Mouse (Mus musculus): ENCODE measurements around the gene Pfkfb2. TPM values are rescaled to one million over a fixed set of nuclear protein-coding genes. Genes with fewer than 3 reads are reported as not detected.
A peak's percentile ranks its signal among the peaks of the same experiment; 100 is the strongest.

Gene Pfkfb2
- polyA plus RNA-seq, 1 experiment from 2014 or later, result 4.6 TPM

DNA sequence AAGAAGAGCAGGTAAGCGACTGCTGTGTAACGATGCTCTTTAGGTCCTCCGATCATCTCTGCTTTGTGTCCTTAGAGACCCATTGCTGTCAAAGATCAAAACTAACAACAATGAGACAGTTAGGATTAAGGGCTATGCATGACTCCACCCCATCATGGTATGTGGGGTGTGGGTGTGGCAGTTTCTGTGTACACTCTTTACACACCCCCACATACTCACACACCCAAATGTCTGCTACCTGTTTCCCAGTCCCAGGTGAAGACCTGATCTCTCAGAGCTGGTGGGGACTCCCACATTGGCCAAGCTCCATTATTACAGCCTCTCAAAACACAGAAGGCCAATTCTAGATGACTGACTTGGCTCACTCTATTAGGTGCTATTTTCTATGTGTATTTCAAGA is 16.5 kb upstream of the Pfkfb2 start:
- 95% methylated on average over 3 of the region's 3 CpGs for WGBS
- H3K9me3 ChIP-seq, result no peaks in the 10 kb centered on the region
- H3K4me1 ChIP-seq, result peaks cover 10% of the 10 kb centered on the region; the same call in 1 of the 2 replicates
- H3K4me3 ChIP-seq, result no peak overlapping the region
- DNase-seq (ENCODE audit: low spot score), result no peak
- no peak overlapping the region for H3K27ac ChIP-seq (replicated peaks)
- H3K36me3 ChIP-seq (replicated peaks), result no peaks in the 10 kb centered on the region
- H3K27me3 ChIP-seq (replicated peaks; ENCODE audit: low read depth, poor library complexity, severe bottlenecking), result no peaks in the 10 kb centered on the region

GRCm38 (mm10) chr1:130744961-130745360 is 15.9 kb upstream of the Pfkfb2 start:
- 89% methylated on average over 5 of the region's 5 CpGs for WGBS
- no peaks in the 10 kb centered on the region for H3K36me3 ChIP-seq (replicated peaks)
- H3K27me3 ChIP-seq (replicated peaks; ENCODE audit: low read depth, poor library complexity, severe bottlenecking), result no peaks in the 10 kb centered on the region
- no peak overlapping the region for H3K4me3 ChIP-seq
- peaks cover 10% of the 10 kb centered on the region; the same call in 1 of the 2 replicates for H3K4me1 ChIP-seq
- H3K27ac ChIP-seq (replicated peaks), result no peak overlapping the region
- no peaks in the 10 kb centered on the region for H3K9me3 ChIP-seq
- DNase-seq (ENCODE audit: low spot score), result no peak

- H3K4me1 ChIP-seq, result peaks cover 10% of the 10 kb centered on the region; the same call in 1 of the 2 replicates
- no peaks in the 10 kb centered on the region for H3K27me3 ChIP-seq (replicated peaks; ENCODE audit: low read depth, poor library complexity, severe bottlenecking)
- DNase-seq (ENCODE audit: low spot score), result no peak
- no peaks in the 10 kb centered on the region for H3K36me3 ChIP-seq (replicated peaks)
- H3K9me3 ChIP-seq, result no peaks in the 10 kb centered on the region
- no peak overlapping the region for H3K27ac ChIP-seq (replicated peaks)
- 81% methylated on average over 2 of the region's 2 CpGs for WGBS
- H3K4me3 ChIP-seq, result no peak overlapping the region
Observed at GRCm38 (mm10) chr1:130744217-130744616, 15.2 kb upstream of the Pfkfb2 start.

DNA sequence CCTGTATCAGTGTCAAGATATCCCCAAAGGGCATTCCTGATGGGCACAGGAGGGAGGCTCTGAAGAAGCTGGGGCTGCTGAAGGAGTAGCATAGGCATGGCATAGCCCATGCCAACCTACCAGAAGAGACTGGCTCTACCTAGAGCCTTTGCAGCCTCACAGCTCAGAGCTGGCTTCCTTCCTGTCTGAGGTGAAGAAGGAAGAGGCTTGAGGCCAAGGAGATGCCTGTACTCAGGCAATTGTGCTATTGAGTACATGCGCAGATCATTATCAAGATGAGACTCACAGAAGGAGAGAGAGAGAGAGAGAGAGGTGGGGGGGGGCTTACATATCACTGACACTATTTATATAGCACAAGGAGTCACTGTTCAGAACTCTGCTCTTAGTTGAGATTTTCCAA is 14.7 kb upstream of the Pfkfb2 start:
- DNase-seq (ENCODE audit: low spot score), result no peak
- Histone ChIP-seq H3K4me3 (no peak overlapping the region), H3K27ac (replicated peaks) (no peak overlapping the region; the same call in 1 of the 2 replicates), H3K4me1 (peaks cover 10% of the 10 kb centered on the region; the same call in 1 of the 2 replicates), H3K36me3 (replicated peaks) (no peaks in the 10 kb centered on the region), H3K9me3 (no peaks in the 10 kb centered on the region), H3K27me3 (replicated peaks; ENCODE audit: low read depth, poor library complexity, severe bottlenecking) (no peaks in the 10 kb centered on the region)
- WGBS, result 82% methylated on average over 1 of the region's 1 CpGs

DNA sequence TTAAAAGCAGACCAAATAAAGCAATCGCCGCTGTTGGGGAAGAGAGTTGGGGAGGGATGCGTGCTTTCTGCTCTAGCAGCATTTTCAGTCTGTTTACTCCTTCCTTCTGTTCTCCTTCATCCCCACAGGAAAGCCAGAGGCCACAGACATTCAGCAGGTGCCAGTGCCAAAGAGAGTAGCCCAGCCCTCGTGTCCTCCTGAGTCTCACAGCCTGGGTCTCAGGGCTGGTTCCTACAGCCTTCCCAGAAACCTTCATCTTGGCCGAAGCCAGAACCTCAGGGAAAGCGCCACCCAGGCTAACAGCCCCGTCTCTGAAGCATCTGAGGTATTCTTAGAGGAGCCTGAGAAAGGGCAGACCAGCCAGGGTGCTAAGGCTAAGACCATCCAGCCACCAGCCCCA is 13.1 kb upstream of the Pfkfb2 start:
- Histone ChIP-seq H3K4me3 (no peak overlapping the region), H3K27me3 (replicated peaks; ENCODE audit: low read depth, poor library complexity, severe bottlenecking) (no peaks in the 10 kb centered on the region), H3K4me1 (peaks cover 14% of the 10 kb centered on the region; the same call in 1 of the 2 replicates), H3K36me3 (replicated peaks) (no peaks in the 10 kb centered on the region), H3K27ac (replicated peaks) (no peak overlapping the region), H3K9me3 (no peaks in the 10 kb centered on the region)
- no peak for DNase-seq (ENCODE audit: low spot score)
- WGBS, result 86% methylated on average over 7 of the region's 7 CpGs

GRCm38 (mm10) chr1:130740781-130741720 is 12.0 kb upstream of the Pfkfb2 start:
- no peak overlapping the region for H3K4me3 ChIP-seq
- peaks cover 15% of the 10 kb centered on the region; the same call in 1 of the 2 replicates for H3K4me1 ChIP-seq
- no peaks in the 10 kb centered on the region for H3K27me3 ChIP-seq (replicated peaks; ENCODE audit: low read depth, poor library complexity, severe bottlenecking)
- peak overlapping the region; percentile 48; the same call in 1 of the 2 replicates for H3K27ac ChIP-seq (replicated peaks)
- DNase-seq (ENCODE audit: low spot score), result no peak
- H3K36me3 ChIP-seq (replicated peaks), result no peaks in the 10 kb centered on the region
- WGBS, result 51% methylated on average over 15 of the region's 15 CpGs
- no peaks in the 10 kb centered on the region for H3K9me3 ChIP-seq

DNA sequence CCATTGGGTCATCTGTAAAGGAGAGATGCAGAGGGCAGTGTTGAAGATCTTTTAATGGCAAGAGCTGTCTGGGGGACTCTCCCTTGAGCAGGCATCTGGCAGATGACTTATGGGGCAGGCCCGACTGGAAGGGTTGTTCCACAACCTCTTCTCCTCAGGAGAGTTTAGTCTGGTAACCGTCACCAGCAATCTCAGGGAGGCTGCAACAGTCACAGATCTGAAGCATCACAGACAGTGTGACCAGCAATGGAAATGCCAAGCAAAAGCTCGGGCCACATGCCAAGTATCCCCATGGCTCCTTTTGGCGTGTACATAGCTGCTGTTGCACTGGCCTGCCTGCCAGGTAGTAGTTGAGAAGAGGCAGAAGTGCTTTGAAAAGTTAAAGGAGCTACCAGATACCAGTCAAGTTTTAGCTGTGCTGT is 11.2 kb upstream of the Pfkfb2 start:
- no peak for DNase-seq (ENCODE audit: low spot score)
- 84% methylated on average over 4 of the region's 4 CpGs for WGBS
- H3K27ac ChIP-seq (replicated peaks), result no peak overlapping the region

DNA sequence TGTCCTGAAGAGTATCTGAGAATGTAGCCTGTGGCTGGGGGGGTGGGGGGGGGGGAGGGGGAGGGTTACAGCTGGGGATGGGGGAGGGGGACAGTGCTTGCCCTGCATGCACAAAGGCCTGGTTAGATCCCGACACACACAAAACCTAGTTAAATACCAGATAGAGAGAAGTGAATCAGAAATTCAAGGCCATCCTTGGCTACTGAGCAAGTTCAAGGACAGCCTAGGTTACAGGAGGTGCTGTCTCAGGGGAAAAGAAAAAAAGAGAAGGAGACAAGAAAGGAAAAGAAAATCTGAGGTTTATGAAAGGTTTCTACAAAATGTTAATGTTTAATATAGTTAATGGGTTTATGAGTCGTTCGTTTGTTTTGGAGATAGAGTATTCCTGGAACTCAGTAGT is 10.6 kb upstream of the Pfkfb2 start:
- H3K9me3 ChIP-seq, result no peaks in the 10 kb centered on the region
- DNase-seq (ENCODE audit: low spot score), result no peak
- no peaks in the 10 kb centered on the region for H3K36me3 ChIP-seq (replicated peaks)
- 86% methylated on average over 3 of the region's 3 CpGs for WGBS
- peaks cover 15% of the 10 kb centered on the region; the same call in 1 of the 2 replicates for H3K4me1 ChIP-seq
- no peak overlapping the region for H3K27ac ChIP-seq (replicated peaks)
- H3K4me3 ChIP-seq, result no peak overlapping the region
- no peaks in the 10 kb centered on the region for H3K27me3 ChIP-seq (replicated peaks; ENCODE audit: low read depth, poor library complexity, severe bottlenecking)

More for the DNA sequence above, 11.2 kb upstream of the Pfkfb2 start:
- Histone ChIP-seq H3K4me1 (peaks cover 15% of the 10 kb centered on the region; the same call in 1 of the 2 replicates), H3K4me3 (no peak overlapping the region), H3K9me3 (no peaks in the 10 kb centered on the region), H3K27me3 (replicated peaks; ENCODE audit: low read depth, poor library complexity, severe bottlenecking) (no peaks in the 10 kb centered on the region), H3K36me3 (replicated peaks) (no peaks in the 10 kb centered on the region)

DNA sequence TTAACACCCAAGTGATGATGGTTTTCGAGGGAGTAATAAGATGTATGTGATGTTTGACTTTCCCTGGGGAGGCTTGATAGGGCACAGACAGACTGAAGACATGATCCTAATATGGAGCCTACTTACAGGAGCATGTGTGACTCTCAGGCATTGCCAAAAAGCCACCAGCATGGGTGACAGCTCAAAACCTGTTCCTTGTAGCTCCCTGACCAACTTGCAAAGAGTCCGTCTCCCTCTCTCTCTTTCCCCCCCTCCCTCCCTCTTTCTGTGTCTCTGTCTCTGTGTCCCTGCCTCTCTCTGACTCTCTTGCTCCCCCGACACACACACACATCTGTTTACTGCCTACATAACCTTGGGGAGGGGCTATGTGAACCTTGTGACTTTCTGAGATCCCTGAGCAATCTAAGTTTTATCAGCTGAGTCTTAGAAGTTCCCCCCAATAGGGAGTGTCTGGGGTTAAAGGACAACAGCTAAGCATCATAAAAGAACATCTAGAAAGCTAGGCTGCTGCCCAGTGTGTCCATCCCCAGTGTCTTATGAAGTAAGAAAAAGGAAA is 9.6 kb upstream of the Pfkfb2 start:
- H3K36me3 ChIP-seq (replicated peaks), result no peaks in the 10 kb centered on the region
- no peaks in the 10 kb centered on the region for H3K27me3 ChIP-seq (replicated peaks; ENCODE audit: low read depth, poor library complexity, severe bottlenecking)
- no peaks in the 10 kb centered on the region for H3K9me3 ChIP-seq
- H3K4me3 ChIP-seq, result no peak overlapping the region
- H3K4me1 ChIP-seq, result peaks cover 13% of the 10 kb centered on the region; the same call in 1 of the 2 replicates
- H3K27ac ChIP-seq (replicated peaks), result no peak overlapping the region
- DNase-seq (ENCODE audit: low spot score), result no peak
- 73% methylated on average over 3 of the region's 3 CpGs for WGBS

DNA sequence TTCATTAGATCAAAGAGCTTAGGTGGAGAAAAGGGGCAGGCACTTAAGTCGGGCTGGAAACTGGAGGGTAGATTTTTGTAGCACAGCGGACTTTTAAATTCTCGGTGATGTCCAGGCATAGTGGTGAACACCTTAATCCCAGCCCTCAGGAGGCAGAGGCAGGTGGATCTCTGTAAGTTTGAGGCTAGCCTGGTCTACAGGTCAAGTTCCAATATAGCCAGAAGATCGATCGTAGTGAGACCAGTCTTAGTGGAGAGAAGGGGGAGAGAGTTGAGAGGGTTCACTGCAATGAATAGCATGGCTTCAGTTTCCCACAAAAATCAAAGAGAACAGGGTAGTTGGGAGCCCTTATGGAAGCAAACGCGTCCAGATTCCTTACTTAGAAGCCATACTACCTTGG is 8.9 kb upstream of the Pfkfb2 start:
- H3K9me3 ChIP-seq, result no peaks in the 10 kb centered on the region
- peaks cover 6% of the 10 kb centered on the region; the same call in 1 of the 2 replicates for H3K4me1 ChIP-seq
- no peak overlapping the region for H3K4me3 ChIP-seq
- WGBS, result 91% methylated on average over 7 of the region's 7 CpGs
- H3K27me3 ChIP-seq (replicated peaks; ENCODE audit: low read depth, poor library complexity, severe bottlenecking), result no peaks in the 10 kb centered on the region
- H3K27ac ChIP-seq (replicated peaks), result no peak overlapping the region
- DNase-seq (ENCODE audit: low spot score), result no peak
- H3K36me3 ChIP-seq (replicated peaks), result no peaks in the 10 kb centered on the region

DNA sequence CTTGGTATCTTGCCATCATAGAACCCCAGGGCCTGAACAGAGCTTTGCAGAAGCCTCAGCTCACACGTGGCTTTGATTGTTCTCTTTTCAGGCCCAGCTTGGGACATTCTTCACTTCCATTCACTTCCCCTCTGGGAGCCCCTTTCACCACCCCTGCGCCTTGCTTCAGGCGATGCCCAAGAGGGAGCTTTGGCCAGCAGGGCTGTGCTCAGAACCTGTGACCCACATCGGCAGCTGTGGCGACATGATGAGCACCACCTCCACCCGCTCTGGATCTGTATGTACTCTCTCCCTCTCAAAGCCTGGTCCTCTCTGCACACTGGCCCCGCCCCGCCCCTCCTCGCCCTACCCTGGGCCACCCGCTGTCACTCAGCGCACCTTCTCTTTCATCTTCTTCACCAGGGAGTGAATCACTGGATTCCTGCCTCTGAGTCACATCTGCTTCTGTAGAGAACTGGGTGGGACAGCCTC is 8.4 kb upstream of the Pfkfb2 start:
- H3K36me3 ChIP-seq (replicated peaks), result no peaks in the 10 kb centered on the region
- 25% methylated on average over 11 of the region's 11 CpGs for WGBS
- H3K27ac ChIP-seq (replicated peaks), result no peak overlapping the region
- H3K4me1 ChIP-seq, result peaks cover 5% of the 10 kb centered on the region; the same call in 1 of the 2 replicates
- H3K27me3 ChIP-seq (replicated peaks; ENCODE audit: low read depth, poor library complexity, severe bottlenecking), result no peaks in the 10 kb centered on the region
- no peak for DNase-seq (ENCODE audit: low spot score)
- no peak overlapping the region for H3K4me3 ChIP-seq
- H3K9me3 ChIP-seq, result no peaks in the 10 kb centered on the region

DNA sequence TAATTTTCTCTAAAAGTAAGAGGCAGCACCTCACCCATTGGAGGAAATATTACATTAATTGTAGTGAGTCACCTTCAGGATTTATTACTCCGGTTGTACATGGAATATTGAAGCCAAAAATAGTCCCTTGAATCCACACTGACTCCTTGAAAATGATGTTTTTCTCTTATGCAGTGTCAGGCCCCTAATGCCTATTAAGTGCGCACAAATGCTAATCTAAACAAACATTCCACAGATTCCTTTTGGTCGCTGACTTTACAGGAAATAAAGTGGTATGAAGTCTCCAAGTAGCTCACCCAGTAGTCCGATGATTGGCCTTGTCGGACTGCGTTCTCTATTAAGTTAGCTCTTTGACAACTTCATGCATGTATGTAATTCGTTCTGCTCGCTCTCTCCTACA is 5.8 kb upstream of the Pfkfb2 start:
- DNase-seq (ENCODE audit: low spot score), result no peak
- H3K27me3 ChIP-seq (replicated peaks; ENCODE audit: low read depth, poor library complexity, severe bottlenecking), result no peaks in the 10 kb centered on the region
- peaks cover 13% of the 10 kb centered on the region for H3K4me1 ChIP-seq
- 74% methylated on average over 8 of the region's 8 CpGs for WGBS
- H3K36me3 ChIP-seq (replicated peaks), result no peaks in the 10 kb centered on the region
- H3K9me3 ChIP-seq, result no peaks in the 10 kb centered on the region
- no peak overlapping the region for H3K27ac ChIP-seq (replicated peaks)
- H3K4me3 ChIP-seq, result no peak overlapping the region
